Mouse (Mus musculus) cerebellum, adult 8-10 months (tissue): ENCODE results near the gene Wdfy3.
"Not testable (repeated sequence)": the region's sequence is repeated elsewhere in the genome, so short reads cannot be mapped to it uniquely, and the experiment has no call there.

Experiments used
- DNase-seq: peaks from one replicate; pipeline ENCODE4 v3.0.0; 2022

Wdfy3 gene

DNA sequence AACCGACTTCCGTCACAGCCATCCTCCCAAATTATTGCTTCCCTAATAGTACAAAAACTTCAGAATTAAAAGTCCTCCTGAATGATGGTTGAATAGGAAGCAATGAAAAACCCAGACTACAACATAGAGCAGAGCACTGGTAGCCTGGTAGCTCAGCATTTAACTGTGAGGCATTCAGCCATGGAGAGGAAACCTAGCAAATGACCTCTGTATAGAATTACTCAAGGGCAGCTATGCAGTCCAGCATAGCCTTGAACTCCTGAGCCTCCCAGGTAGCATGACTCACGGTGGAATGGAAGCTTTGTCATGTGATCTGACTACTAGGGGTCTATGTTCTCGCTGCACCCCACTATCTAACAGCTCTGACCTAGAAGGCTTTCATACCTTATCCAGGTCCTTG is 189.8 kb downstream of the Wdfy3 start:
- DNase-seq = no peak

GRCm38 (mm10) chr5:101878403-101878802 is 191.3 kb downstream of the Wdfy3 start:
- DNase-seq = no peak

DNA sequence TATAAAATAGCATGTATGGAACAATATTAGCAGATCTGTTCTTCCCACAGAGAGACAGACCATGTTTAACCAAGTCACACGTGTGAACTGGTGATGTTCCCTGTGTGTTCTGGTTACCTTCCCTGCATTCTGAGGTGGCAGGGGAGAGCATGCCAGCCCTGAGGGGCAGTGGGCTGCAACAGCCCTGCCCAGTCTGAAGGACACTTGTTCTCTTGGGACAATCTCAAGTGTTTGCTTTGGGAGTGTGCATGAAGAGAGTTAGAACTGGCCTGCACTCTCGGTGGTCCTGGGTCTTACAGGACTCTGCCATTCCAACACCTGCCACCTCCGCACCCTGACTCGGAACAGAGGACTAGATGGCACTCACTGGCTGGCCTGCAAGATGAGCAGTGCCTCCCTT is 193.5 kb downstream of the Wdfy3 start:
- no peak for DNase-seq

DNA sequence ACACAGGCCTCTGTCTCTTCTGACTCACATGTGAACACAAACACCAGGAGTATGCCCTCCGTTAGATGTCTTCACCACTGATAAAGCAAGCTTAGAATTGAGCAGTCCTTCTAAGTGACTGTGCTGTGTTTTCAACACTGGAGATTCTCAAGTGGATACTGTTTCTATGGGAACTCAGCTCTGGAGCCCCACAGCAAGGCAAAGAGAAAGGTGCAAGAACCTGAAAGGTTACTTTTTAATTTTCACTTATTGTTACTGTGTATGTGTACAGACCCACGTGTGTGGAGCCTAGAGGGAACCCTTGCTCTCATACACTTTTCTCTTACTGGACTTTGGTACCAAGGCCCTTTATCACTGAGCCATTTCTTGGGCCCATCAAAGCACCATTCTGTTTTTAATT is 203.0 kb downstream of the Wdfy3 start:
- DNase-seq = no peak

GRCm38 (mm10) chr5:101863946-101864345 is 205.8 kb downstream of the Wdfy3 start:
- DNase-seq = no peak

GRCm38 (mm10) chr5:101862651-101863050 is 207.1 kb downstream of the Wdfy3 start:
- DNase-seq = no peak

DNA sequence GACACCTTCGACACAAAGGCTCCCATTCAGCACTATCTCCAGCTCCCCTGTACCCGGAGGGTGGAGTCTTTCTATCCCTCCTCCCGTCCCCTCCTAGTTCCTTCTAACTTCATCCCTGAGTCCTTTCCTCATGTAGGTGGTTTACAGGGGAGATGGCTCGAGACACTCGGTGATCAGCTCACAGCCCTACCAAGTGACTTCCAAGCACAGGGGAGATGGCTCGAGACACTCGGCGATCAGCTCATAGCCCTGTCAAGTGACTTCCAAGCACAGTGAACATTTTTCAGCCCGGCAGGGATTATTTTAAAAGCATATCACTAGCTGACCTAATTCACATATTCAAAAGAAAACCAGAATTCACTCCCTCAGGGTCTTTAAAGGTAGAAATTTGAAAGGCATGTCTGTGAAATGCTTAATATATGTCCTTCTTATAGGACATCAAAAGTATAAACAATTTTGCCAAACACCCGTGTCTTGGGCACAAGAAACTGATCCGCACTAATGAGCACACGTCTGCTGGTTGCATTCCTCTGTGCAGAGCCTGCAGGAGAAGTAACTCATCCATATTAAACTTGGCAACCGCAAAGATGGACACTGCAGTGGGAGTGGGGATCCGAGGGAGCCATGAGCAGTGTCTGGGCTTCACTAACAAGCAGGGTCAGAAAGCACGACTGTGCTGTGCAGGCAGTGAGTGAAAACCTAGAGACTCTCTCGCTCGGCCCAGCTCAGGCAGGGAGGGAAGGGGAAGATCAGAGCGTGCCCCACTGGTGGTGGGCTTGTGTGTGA is 207.7 kb downstream of the Wdfy3 start:
- no peak for DNase-seq

GRCm38 (mm10) chr5:101858891-101859436 is 210.8 kb downstream of the Wdfy3 start:
- no peak for DNase-seq

- DNase-seq = no peak
Observed at GRCm38 (mm10) chr5:101855475-101855874, 214.2 kb downstream of the Wdfy3 start.

- DNase-seq = no peak
Observed at GRCm38 (mm10) chr5:101854667-101855066, 215.1 kb downstream of the Wdfy3 start.

GRCm38 (mm10) chr5:101854100-101854499 is 215.6 kb downstream of the Wdfy3 start:
- DNase-seq = no peak

DNA sequence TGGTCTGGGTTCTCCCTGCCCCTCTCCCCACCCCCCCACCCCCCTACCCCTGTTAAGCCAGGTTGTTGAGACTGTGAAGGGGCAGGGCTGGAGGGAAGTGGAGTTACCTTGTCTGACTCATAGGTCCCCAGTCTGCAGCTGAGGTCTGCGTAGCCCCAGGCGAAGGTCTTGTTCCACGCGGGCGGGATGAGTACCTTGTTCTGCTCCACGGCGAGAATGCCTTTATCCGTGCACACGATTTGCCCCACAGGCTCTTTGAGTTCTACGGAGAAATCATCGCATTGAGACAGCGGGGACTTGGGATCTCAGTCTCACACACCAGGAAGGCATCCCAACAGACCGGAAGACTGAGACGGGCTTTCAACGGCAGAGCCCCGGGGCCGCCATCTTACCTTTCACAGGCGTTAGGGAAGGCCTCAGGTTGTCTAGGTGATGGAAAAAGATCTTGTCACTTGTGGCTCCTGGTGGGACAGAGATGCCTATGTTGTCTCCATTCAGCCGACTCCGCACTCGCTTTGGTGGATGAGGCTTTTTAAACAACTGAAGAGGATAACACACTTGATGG is 217.5 kb downstream of the Wdfy3 start:
- no peak for DNase-seq

DNA sequence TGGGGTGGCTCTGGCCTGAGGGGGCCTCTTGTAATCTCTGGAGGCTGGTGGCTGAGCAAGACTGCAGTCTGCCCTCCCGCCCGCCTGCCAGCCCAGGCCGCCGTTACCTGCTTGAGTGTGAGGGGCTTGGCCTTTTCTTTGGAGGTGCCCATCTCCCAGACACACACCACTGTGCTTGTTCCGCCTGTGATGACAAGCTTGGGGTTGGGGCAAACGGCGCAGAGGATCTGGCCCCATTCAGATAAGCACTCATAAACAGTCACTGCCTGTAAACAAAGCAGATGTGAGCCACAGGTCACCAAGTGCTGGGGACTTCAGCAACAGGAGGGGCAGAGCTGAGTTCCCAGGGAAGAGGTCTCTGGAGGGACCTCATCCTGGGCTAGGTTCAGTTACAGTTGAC is 218.6 kb downstream of the Wdfy3 start:
- DNase-seq = no peak

DNA sequence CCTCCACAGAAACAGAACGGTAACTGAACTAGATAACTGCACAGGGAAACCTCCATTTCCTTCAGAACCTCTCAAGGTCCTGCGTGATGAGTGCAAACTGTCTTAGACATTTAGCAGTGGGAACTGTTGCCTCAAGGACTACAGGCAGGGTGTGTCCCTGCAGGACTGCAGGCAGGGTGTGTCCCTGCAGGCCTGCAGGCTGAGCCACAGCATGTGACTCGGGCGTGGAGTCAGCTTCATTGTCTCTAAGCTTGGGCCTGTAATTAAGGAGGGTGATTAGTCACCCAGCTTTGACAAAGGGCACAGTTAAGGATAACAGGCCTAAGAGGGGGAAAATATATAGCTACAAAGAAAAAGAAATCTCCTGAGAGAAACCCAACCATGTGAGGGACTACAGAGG is 222.0 kb downstream of the Wdfy3 start:
- no peak for DNase-seq

- DNase-seq = no peak
Observed at GRCm38 (mm10) chr5:101847323-101847722, 222.4 kb downstream of the Wdfy3 start.

GRCm38 (mm10) chr5:101845930-101846329 is 223.8 kb downstream of the Wdfy3 start:
- DNase-seq = no peak

GRCm38 (mm10) chr5:101845011-101845410 is 224.7 kb downstream of the Wdfy3 start:
- DNase-seq = no peak

DNA sequence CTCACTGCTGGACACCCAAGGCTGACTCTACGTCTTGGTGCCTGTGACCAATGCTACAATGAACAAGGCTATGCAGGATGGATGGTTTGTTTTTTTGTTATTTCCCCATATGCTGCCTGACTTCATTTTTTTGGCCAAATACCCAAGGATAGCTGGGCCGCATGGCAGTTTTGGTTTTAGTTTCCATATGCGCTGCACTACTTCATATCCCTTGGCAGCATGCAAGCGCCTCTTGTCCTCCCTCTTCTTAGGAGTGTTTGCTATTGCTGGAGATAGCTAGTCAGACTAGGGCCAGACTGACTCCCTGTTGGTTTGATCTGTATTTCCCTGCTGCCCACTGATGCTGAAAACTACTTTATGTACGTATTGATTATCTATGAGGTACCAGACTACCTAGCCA is 229.2 kb downstream of the Wdfy3 start:
- no peak for DNase-seq

DNA sequence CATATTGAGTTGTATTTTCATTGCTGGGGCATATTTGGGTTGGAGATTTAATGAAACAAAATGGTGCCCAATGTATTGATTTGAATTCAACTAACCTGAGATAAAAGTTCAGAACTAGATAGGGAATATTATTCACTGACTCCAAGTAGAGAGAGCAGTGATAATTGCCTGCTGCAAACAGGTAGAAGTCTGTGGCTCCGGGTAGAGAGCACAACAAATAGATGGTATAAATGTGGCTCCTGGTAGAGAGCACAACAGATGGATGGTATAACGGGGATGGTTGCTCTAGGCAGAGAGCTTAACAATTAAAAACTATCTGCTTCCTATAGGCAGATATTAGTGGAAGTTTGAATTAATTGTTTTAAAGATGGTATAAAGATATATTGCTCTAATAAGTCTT is 232.1 kb downstream of the Wdfy3 start:
- DNase-seq = not testable (repeated sequence)

- no peak for DNase-seq
Observed at GRCm38 (mm10) chr5:101836221-101836620, 233.5 kb downstream of the Wdfy3 start.

DNA sequence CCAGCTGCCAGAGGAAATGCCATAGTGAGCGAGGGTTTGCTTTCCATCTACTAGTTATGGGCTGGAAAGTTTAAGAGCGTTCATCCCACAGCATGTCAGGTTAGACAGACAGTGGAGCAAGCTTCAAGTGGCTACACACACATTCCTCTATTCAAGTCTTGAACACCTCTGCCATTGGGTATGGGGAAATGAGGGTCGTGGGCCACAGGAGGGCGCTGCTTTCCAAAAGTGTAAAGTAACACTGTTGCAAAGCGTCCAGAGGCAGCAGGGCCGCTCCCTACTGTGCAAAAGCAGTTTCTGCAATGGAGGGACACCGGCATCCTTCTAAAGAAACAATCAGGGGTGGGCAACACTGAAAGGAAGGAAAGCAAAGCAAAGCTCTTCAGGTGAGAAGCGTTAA is 235.8 kb downstream of the Wdfy3 start:
- no peak for DNase-seq

- DNase-seq = no peak
Observed at GRCm38 (mm10) chr5:101832991-101833390, 236.7 kb downstream of the Wdfy3 start.

GRCm38 (mm10) chr5:101832042-101832441 is 237.7 kb downstream of the Wdfy3 start:
- DNase-seq = peak; percentile 40

- no peak for DNase-seq
Observed at GRCm38 (mm10) chr5:101830180-101830579, 239.5 kb downstream of the Wdfy3 start.

DNA sequence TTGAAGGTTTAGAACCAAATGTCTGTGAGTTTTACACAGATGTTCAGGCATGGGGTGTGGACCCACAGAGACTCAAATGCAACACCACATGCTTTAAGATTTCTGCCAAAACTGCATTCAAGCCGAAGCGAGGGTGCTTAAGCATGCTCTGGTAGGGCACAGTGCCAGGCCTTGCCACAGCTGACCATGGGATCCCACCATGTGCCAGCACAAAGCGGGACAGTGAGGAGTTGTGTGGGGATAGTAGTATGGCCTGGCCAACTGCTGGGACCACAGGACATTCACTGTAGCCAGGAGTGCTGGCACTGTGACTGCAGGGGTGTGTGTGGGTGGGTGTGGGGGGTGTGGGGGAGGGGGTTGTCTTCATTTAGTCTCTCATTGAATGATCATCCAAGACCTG is 240.8 kb downstream of the Wdfy3 start:
- no peak for DNase-seq
